Mouse (Mus musculus) frontal cortex, postnatal 14 days (tissue): ENCODE results near the gene Prim1.

Source experiments
- DNase-seq, 2 experiments: peaks; one replicate each; pipeline ENCODE4 v3.0.0; 2022; ENCODE audit warnings: low spot score in 2 of 2

Gene Prim1

DNA sequence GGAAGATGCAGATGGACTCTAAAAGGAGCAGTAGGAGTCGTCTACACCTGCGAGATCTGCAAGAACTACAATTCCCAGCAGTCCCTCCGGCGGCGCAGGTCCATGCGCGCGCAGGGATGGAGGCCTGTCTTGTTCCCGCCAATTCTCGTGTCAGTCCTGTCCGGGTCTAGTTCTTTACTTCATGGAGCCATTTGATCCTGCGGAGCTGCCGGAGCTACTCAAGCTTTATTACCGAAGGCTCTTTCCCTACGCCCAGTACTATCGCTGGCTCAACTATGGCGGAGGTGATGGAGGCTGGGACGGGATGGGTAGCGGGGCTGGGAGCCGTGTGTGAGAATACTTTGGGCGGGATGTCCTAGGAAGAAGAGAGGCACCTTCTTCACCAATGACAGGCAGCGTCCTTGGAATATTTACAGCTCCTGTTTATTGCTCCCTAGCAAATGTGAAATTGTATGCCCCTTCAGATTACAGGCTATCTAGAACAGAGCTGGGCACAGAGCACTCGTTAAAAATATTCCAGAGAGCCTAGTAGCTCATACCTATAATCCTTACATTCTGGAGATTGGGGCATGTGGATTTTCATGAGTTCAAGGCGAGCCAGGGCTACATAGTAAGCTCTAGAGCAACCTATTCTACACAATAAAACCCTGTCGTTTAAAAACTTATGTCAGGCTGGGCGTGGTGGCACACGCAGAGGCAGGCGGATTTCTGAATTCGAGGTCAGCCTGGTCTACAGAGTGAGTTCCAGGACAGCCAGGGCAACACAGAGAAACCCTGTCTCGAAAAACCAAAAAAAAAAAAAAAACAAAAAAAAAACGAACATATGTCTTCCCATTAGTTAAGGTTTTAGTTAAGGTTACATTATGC, at the start of gene Prim1:
Gene Prim1, plus strand, starts transcription at position 101 of the 867 bp plus-strand sequence.
- DNase-seq, result peak; percentile 42 to 72

GRCm38 (mm10) chr10:127966506-127966905, 48.5 kb upstream of the Prim1 start:
- no peak for DNase-seq

DNA sequence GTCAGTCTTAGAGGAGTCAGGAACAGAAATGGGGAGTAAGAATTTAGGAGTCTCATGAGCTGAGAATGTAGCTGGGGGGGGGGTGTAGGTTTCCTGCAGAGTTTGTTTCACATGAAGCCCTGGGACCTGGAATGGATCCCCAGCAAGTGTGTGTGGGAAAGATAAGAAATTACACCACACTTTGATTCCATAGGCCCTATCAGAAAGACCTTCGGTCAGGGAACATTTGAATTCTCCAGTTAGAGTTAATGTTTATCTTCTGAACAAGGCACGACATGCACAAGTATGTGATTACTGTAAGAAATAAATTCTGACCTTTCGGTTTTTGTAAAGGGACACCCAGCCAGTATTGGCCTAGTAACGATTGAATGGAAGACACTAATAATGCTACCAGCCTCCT, 45.1 kb upstream of the Prim1 start:
- no peak for DNase-seq

DNA sequence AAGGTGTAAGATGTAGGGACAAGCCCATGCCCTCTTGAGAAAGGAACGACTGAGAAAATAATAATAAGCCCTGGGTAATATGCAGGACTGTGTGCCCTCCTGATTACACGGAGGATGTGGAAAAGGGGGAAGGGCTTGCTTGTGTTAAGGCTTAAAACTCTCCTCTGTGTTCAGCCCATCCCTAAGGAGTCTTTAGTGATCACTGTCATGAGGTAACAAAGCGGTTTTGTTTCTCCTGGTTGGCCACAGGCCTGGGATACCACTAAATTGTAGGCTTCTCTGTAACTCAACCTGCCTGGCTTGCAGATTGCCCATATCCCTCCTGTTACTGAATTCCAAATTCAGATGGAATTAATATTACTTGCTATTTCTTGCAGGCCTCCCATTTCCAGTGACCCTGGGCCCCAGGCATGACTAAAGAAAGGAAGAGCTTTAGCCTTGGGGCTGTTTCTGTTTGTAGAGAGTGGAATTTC, 44.6 kb upstream of the Prim1 start:
- DNase-seq, result no peak

GRCm38 (mm10) chr10:127971135-127971534, 43.8 kb upstream of the Prim1 start:
- no peak for DNase-seq

GRCm38 (mm10) chr10:127974062-127974461, 40.9 kb upstream of the Prim1 start:
- no peak for DNase-seq

- DNase-seq, result no peak
These were observed 39.5 kb upstream of the Prim1 start for GRCm38 (mm10) chr10:127975503-127975902.

- DNase-seq, result no peak
These were observed 30.3 kb upstream of the Prim1 start for GRCm38 (mm10) chr10:127984650-127985049.

- no peak for DNase-seq
These were observed 29.4 kb upstream of the Prim1 start for GRCm38 (mm10) chr10:127985601-127986000.

GRCm38 (mm10) chr10:127996690-127997089, 18.3 kb upstream of the Prim1 start:
- DNase-seq, result no peak

GRCm38 (mm10) chr10:127998260-127998659, 16.7 kb upstream of the Prim1 start:
- no peak for DNase-seq

GRCm38 (mm10) chr10:128003281-128003801, 11.6 kb upstream of the Prim1 start:
- DNase-seq, result no peak

- DNase-seq, result no peak
These were observed 10.1 kb upstream of the Prim1 start for GRCm38 (mm10) chr10:128004918-128005317.

DNA sequence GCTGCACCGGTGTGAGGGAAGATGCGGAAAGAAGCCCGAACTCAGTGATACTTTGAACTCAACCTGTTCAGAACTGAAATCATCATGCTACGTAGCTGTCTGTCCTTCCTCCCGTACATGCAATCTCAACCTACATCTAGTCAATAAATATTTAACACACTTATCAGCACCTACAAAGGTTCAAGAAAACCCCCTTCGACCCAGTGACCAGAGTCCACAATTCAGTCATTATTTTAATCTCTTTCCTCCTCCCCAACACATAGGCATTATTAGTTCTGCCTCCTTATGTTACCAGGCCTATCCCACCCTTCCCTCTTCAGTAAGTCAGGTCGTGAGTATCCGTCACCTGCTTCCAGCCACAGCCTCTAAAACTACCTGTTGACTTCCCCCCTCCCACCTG, 9.5 kb upstream of the Prim1 start:
- no peak for DNase-seq

DNA sequence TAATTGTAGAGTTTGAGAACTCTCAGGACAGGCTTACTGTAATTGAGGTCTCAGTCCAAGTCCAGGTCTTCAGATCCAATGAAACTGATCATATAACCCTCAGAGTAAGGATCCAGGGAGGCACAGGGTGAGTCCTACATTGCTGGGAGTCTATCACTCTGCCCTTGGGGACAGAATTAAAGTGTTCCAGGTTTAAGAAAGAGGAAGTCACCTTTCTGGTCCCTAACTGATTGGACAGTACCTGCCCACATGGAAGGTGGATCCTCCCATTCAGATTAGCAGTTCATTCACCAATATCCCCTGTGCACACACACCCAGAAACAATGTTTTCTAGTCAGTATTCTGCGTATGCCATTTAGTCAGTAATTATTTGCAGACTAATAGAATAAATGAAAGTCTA, 7.5 kb upstream of the Prim1 start, which contains the start of gene Hsd17b6:
Gene Hsd17b6, minus strand, starts transcription at position 166 of the 400 bp plus-strand sequence.
- no peak for DNase-seq

DNA sequence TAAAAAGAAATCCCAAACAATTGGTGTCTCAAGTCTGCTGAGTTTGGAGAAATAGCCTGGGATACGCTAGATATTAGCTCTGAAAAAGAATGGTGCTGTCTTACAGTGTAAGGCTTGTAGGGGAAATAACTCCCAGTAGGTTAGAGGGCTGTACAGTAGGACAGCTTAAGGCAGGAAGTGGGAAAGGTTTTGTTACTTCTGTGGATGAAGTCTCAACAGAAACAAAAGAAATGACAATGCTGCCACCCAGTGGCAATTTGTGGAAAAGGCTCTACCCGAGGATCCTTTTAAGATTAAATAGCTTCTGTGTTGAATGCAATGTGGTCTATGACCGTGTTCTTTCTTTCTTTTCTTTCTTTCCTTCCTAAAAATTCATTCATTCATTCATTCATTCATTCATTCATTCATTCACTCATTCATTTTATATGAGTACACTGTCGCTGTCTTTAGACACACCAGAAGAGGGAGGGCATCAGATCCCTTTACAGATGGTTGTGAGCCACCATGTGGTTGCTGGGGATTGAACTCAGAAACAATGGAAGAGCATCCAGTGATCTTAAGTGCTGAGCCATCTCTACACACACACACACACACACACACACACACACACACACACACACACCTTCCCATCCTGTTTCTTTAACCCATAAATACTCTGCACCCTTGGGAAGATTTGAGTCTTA, 6.6 kb upstream of the Prim1 start:
- DNase-seq, result peak; percentile 45 to 82

DNA sequence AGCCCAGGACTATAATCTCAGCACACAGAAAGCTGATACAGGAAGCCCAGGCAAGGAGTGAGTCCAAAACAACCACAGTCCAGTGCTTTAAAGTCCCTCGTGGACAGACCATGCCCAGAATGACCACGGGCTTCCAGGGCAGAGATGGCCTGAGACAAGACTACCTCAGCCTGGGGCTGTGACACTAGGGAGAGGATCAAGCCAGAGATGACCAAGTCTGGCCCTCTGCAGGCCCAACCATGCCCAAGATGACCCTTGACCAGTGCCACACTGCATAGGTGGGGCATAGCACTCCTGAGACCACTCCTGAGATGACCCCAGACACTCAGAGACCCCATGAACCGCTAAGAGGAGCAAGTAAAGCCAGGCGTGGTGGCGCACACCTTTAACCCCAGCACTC, 5.2 kb upstream of the Prim1 start:
- no peak for DNase-seq

DNA sequence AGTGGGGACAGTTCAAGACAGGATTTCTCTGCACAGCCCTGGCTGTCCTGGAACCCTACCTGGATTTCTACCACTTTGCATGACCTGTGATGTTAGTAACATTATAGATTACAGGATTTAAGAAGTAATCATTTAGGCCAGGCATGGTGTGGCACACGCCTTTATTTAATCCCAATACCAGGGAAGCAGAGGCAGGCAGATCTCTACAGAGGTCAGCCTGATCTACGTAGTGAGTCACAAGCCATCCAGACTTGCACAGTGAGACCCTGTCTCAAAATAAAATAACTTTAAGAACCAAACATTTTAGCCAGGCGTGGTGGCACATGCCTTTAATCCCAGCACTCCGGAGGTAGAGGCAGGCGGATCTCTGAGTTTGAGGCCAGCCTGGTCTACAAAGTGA, 7.2 kb downstream of the Prim1 start:
- DNase-seq, result no peak

DNA sequence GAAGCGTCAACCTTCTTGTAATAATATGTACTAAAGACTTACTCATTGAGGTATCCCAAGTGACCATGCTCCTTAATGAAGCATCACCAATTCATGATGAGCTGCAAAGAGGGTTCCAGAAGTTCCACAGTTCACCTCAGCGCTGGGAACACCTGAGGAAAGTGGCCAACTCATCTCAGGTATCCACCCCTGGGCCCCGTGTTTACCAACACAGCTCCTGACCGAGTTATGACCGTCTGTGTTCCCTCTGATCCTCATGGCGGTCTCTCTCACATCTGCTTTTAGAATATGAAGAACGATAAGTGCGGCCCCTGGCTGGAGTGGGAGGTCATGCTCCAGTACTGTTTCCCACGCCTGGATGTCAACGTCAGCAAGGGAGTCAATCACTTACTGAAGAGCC, 8.5 kb downstream of the Prim1 start:
- DNase-seq, result no peak

DNA sequence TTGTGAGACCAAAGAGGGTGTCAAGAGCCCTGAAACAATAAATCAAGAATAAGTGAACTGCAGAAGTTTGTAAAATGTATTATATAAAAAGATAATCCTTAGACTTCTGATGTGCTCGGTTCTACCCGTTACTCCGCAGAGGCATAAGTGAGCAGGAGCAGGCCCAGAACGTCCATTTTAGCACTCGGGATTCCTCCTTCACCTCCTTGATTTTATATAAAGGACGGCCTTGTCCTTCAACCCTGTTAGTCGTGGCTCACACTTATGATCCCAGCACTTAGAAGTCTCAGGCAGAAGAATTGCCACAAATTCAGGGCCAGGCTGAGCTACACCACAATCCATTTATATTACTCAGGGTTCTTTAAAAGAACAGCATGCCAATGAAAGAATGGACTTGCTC, 15.0 kb downstream of the Prim1 start:
- no peak for DNase-seq

DNA sequence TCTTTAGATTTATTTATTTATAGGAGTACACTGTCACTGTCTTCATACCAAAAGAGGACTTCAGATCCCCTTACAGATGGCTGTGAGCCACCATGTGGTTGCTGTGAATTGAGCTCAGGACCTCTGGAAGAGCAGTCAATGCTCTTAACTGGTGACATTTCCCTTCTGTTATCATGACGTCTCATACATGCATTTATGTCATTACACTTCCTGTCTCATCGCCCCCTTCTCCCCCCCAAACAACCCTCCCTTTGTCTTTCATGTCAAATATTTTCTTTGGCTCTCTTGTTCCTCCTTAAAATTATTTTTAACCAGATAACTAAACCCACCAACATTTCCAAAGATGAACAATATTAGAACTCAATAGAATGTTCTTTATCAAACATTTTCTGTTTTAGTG, 15.9 kb downstream of the Prim1 start:
- no peak for DNase-seq

DNA sequence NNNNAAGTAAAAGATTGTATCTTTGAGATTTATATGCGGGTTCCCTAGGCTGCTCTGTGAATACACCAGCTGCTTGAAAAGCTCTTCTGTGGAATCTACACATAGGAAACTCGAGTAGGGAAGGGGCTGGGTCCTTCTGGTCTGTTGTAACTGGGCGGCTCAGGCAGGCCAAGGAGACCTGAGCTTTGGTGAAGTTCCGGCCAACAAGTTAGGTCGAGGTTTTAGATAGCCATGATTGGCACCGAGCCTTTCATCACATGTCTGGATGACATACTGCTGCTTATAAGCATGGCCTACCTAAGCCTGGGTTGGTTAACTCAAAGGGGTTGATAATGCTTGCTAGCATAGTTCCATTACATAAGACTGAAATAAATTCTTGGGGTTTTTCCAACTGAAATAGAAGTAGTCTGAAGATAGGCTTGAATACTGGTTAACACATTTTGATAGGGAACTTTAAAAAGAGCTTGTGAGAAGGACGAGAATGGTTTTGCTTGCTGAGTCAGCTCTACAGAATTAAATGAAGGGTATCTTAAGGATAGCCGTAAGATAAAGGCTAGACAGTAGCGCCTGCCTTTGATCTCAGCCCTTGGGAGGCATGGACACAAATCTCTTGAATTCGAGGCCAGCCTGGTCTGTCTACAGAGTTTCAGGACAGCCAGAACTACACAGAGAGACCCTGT, 21.9 kb downstream of the Prim1 start:
- DNase-seq, result no peak
